10 mouse cellular contexts compared by ENCODE assay signal in genomic region chr16:95814513-95815118, GRCm38 (mm10).
DNase-seq lines count a peak whose midpoint lies in the region; ATAC-seq lines count a peak whose summit lies in the region.
"Had no signal": no experiment of that assay in that cellular context is flagged by ENCODE, and none has a peak within 500 bp of the region (broad histone marks: within the 10 kb centered on the region; RNA-seq: fewer than 3 reads in every experiment).

No protein-coding gene starts in this region.

- H3K9ac ChIP-seq in hindbrain, embryonic 14.5 days = no peak overlapping the region
- H3K9ac ChIP-seq in hindbrain, embryonic 13.5 days = no peak overlapping the region
- H3K9ac ChIP-seq in midbrain, embryonic 13.5 days (replicated peaks) = no peak overlapping the region
- H3K9ac ChIP-seq: liver, embryonic 15.5 days had no signal

- DNase-seq in hindbrain, embryonic 14.5 days (ENCODE audit: low spot score) = peak; percentile 30
- peak; percentile 35 for DNase-seq in CD4-positive helper T cell, adult 2 months (ENCODE audit: low read depth, low spot score)
- peak; percentile 28 to 44 for DNase-seq in layer of hippocampus, postnatal 14 days (ENCODE audit: low spot score in 2 of 2)
- DNase-seq in right cerebral cortex, postnatal 14 days = peak; percentile 38

- no peak overlapping the region for H3K27ac ChIP-seq in hindbrain, embryonic 14.5 days
- no peak overlapping the region for H3K27ac ChIP-seq in hindbrain, embryonic 13.5 days
- no peak overlapping the region for H3K27ac ChIP-seq in midbrain, embryonic 13.5 days
- H3K27ac ChIP-seq: heart, adult 2 months; liver, embryonic 15.5 days had no signal

- no peaks in the 10 kb centered on the region for H3K36me3 ChIP-seq in hindbrain, embryonic 14.5 days (replicated peaks; ENCODE audit: control insufficient read depth, insufficient read depth)
- H3K36me3 ChIP-seq in hindbrain, embryonic 13.5 days = no peaks in the 10 kb centered on the region
- no peaks in the 10 kb centered on the region for H3K36me3 ChIP-seq in midbrain, embryonic 13.5 days
- H3K36me3 ChIP-seq: liver, embryonic 15.5 days had no signal

- ATAC-seq in hindbrain, embryonic 14.5 days (ENCODE audit: low FRiP score) = no peak
- ATAC-seq in hindbrain, embryonic 13.5 days (ENCODE audit: low FRiP score) = no peak
- peak; percentile 72 for ATAC-seq in cerebellum, adult (ENCODE audit: insufficient number of reproducible peaks, low FRiP score, low TSS enrichment)
- ATAC-seq in midbrain, embryonic 13.5 days = no peak
- no peak for ATAC-seq in monocyte, adult 5-6 weeks (replicated peaks; ENCODE audit: insufficient number of reproducible peaks, low FRiP score, low TSS enrichment, poor library complexity, severe bottlenecking)

- no peaks in the 10 kb centered on the region for H3K4me1 ChIP-seq in hindbrain, embryonic 14.5 days (replicated peaks; ENCODE audit: control insufficient read depth, insufficient read depth, low read length)
- H3K4me1 ChIP-seq in hindbrain, embryonic 13.5 days (replicated peaks) = peaks cover 13% of the 10 kb centered on the region
- H3K4me1 ChIP-seq in midbrain, embryonic 13.5 days (replicated peaks) = no peaks in the 10 kb centered on the region
- H3K4me1 ChIP-seq: liver, embryonic 15.5 days had no signal

- WGBS in hindbrain, embryonic 14.5 days = 71% methylated on average over 9 of the region's 9 CpGs
- WGBS in hindbrain, embryonic 13.5 days = 75% methylated on average over 9 of the region's 9 CpGs
- WGBS in midbrain, embryonic 13.5 days = 84% methylated on average over 9 of the region's 9 CpGs

- 0 out of 2 replicates have a peak, but pooled peaks cover 3% of the 10 kb centered on the region for H3K9me3 ChIP-seq in hindbrain, embryonic 14.5 days (ENCODE audit: control insufficient read depth, low read length)
- no peaks in the 10 kb centered on the region for H3K9me3 ChIP-seq in hindbrain, embryonic 13.5 days
- no peaks in the 10 kb centered on the region for H3K9me3 ChIP-seq in midbrain, embryonic 13.5 days
- H3K9me3 ChIP-seq: liver, embryonic 15.5 days had no signal

- H3K4me2 ChIP-seq in hindbrain, embryonic 14.5 days (replicated peaks) = no peak overlapping the region
- H3K4me2 ChIP-seq in hindbrain, embryonic 13.5 days = no peak overlapping the region
- H3K4me2 ChIP-seq in midbrain, embryonic 13.5 days (replicated peaks) = no peak overlapping the region
- H3K4me2 ChIP-seq: liver, embryonic 15.5 days had no signal

- H3K4me3 ChIP-seq in hindbrain, embryonic 14.5 days (replicated peaks; ENCODE audit: low read length) = no peak overlapping the region
- no peak overlapping the region for H3K4me3 ChIP-seq in hindbrain, embryonic 13.5 days
- no peak overlapping the region for H3K4me3 ChIP-seq in midbrain, embryonic 13.5 days (replicated peaks)
- H3K4me3 ChIP-seq: heart, adult 2 months; liver, embryonic 15.5 days had no signal

- no peaks in the 10 kb centered on the region for H3K27me3 ChIP-seq in hindbrain, embryonic 14.5 days (ENCODE audit: control insufficient read depth, insufficient read depth, low read length)
- H3K27me3 ChIP-seq in hindbrain, embryonic 13.5 days = no peaks in the 10 kb centered on the region
- no peaks in the 10 kb centered on the region for H3K27me3 ChIP-seq in midbrain, embryonic 13.5 days
- H3K27me3 ChIP-seq: liver, embryonic 15.5 days had no signal
